ENCODE assay signal across 17 mouse cellular contexts in the genomic region with DNA sequence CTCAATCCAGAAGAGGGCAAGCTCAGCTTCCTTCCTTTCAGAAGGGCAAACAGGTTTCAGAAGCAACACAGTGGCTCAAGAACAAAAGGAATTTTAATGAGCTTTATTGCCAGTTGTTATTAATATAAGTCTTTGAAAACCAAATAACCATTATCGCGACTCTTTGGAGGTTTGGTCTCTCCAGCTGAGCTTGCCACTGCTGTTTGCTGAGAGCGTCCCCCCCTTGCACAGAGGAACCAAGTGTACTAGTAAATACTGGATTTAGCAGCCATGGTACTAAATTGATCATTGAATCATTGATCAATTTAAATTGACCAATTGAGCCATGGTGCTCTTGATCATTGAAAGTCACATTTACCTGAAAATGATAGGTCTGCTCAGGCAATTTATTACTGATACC.
"Had no signal": no experiment of that assay in that cellular context is flagged by ENCODE, and none has a peak within 500 bp of the region (broad histone marks: within the 10 kb centered on the region; RNA-seq: fewer than 3 reads in every experiment).

No protein-coding gene starts in this region.

- H3K27ac ChIP-seq: left cerebral cortex, adult 2 months; liver, embryonic 13.5 days; neural tube, embryonic 13.5 days; stomach, embryonic 15.5 days had no signal

- H3K27me3 ChIP-seq: liver, embryonic 13.5 days; midbrain, embryonic 13.5 days; neural tube, embryonic 13.5 days; stomach, embryonic 15.5 days had no signal

- H3K9ac ChIP-seq: liver, embryonic 13.5 days; neural tube, embryonic 13.5 days; stomach, embryonic 15.5 days had no signal

- H3K9me3 ChIP-seq: liver, embryonic 13.5 days; midbrain, embryonic 13.5 days; neural tube, embryonic 13.5 days; stomach, embryonic 15.5 days had no signal

- H3K4me1 ChIP-seq: liver, embryonic 13.5 days; stomach, embryonic 15.5 days had no signal

- H3K36me3 ChIP-seq: liver, embryonic 13.5 days; midbrain, embryonic 13.5 days; neural tube, embryonic 13.5 days; stomach, embryonic 15.5 days had no signal

- DNase-seq: kidney, adult 18-20 months; kidney, adult 9 months; kidney, postnatal 14 days; kidney, postnatal 4 days; layer of hippocampus, adult 9-11 months; layer of hippocampus, postnatal 36 days; liver, embryonic 13.5 days; lung, adult 2 months; lung, postnatal 14 days; lung, postnatal 4 days; right cerebral cortex, postnatal 25 days; spleen, adult 18-20 months; thymus, postnatal 25 days had no signal

- H3K4me2 ChIP-seq: liver, embryonic 13.5 days; midbrain, embryonic 13.5 days; neural tube, embryonic 13.5 days; stomach, embryonic 15.5 days had no signal

- H3K4me3 ChIP-seq: left cerebral cortex, adult 2 months; liver, embryonic 13.5 days; midbrain, embryonic 13.5 days; neural tube, embryonic 13.5 days; stomach, embryonic 15.5 days had no signal
